Mouse (Mus musculus) olfactory bulb, adult 2 months (tissue): Measurements from ENCODE around the gene Bhmt. TPM values are rescaled to one million over a fixed set of nuclear protein-coding genes. Genes with fewer than 3 reads are reported as not detected.

ENCODE experiments used
- H3K27ac ChIP-seq: fragments of 200-500 bp; 2 replicates; pipeline ENCODE4 v1.5.1; 2012; ENCODE audit warnings: low read depth, low read length; ENCODE audit not compliant: insufficient read depth
- H3K4me1 ChIP-seq: fragments of 200-500 bp; 2 replicates; pipeline ENCODE4 v1.6.1; 2012; ENCODE audit warnings: low read length; ENCODE audit not compliant: control insufficient read depth, insufficient read depth
- H3K4me3 ChIP-seq: fragments of 200-500 bp; 2 replicates; pipeline ENCODE4 v1.5.1; 2012; ENCODE audit warnings: mild to moderate bottlenecking, low read depth, low read length, moderate library complexity; ENCODE audit not compliant: insufficient read depth
- CTCF ChIP-seq: fragments of 200-500 bp; IDR thresholded peaks from 2 replicates; pipeline ENCODE4 v1.5.1; 2012; ENCODE audit warnings: low read depth, mild to moderate bottlenecking, low read length, moderate library complexity; ENCODE audit not compliant: insufficient read depth
- POLR2A ChIP-seq: fragments of 200-500 bp; IDR thresholded peaks from 2 replicates; pipeline ENCODE4 v1.6.1; 2012; ENCODE audit warnings: mild to moderate bottlenecking, low read depth, low read length, moderate library complexity; ENCODE audit not compliant: insufficient read depth
- WGBS: fragments of 180-500 bp; shearing (Covaris S2); methylation state at CpG from one replicate; pipeline ENCODE4 v1.1.7; 2018; 5-methylcytosine and 5-hydroxymethylcytosine counted together
- polyA plus RNA-seq: library from polyadenylated mRNA; stranded (reverse); fragments of >200 nt; gene quantifications from 2 replicates; pipeline ENCODE4 v1.2.4, GENCODE M21; 2012; ENCODE audit warnings: low replicate concordance; ENCODE audit not compliant: missing spikeins, insufficient read depth, insufficient read length

Gene Bhmt
- not detected in 2 replicates for polyA plus RNA-seq

- Histone ChIP-seq H3K4me3 (no peak within 1 kb of the TSS), H3K27ac (no peak within 1 kb of the TSS), H3K4me1 (no peaks in the 10 kb centered on the region)
- no peak for TF ChIP-seq CTCF
- whole genome bisulfite sequencing: 76% methylated on average over 19 of the region's 19 CpGs
Measured at GRCm38 (mm10) chr13:93637282-93638245, at the start of gene Bhmt. Bhmt (minus strand) TSS chr13:93637961.

GRCm38 (mm10) chr13:93687321-93687720 lies 49.6 kb upstream of the Bhmt start:
- TF ChIP-seq POLR2A (no peak), CTCF (no peak)
- H3K4me1 ChIP-seq: no peaks in the 10 kb centered on the region
- no peak overlapping the region for H3K27ac ChIP-seq
- H3K4me3 ChIP-seq: no peak overlapping the region
- WGBS: 42% methylated on average over 5 of the region's 5 CpGs

GRCm38 (mm10) chr13:93685226-93685625 lies 47.5 kb upstream of the Bhmt start:
- TF ChIP-seq POLR2A (no peak), CTCF (no peak)
- H3K4me1 ChIP-seq: no peaks in the 10 kb centered on the region
- no peak overlapping the region for H3K27ac ChIP-seq
- whole genome bisulfite sequencing: 80% methylated on average over 4 of the region's 4 CpGs
- H3K4me3 ChIP-seq: no peak overlapping the region

GRCm38 (mm10) chr13:93683336-93683735 lies 45.6 kb upstream of the Bhmt start:
- Histone ChIP-seq H3K27ac (no peak overlapping the region), H3K4me1 (no peaks in the 10 kb centered on the region), H3K4me3 (no peak overlapping the region)
- TF ChIP-seq POLR2A (no peak), CTCF (no peak)

- no peak overlapping the region for H3K27ac ChIP-seq
- WGBS: 78% methylated on average over 9 of the region's 9 CpGs
- no peak overlapping the region for H3K4me3 ChIP-seq
- TF ChIP-seq CTCF (no peak), POLR2A (no peak)
- peaks cover 5% of the 10 kb centered on the region; the same call in 1 of the 2 replicates for H3K4me1 ChIP-seq
Measured at GRCm38 (mm10) chr13:93676864-93677263, 39.1 kb upstream of the Bhmt start.

- Histone ChIP-seq H3K4me1 (peaks cover 5% of the 10 kb centered on the region; the same call in 1 of the 2 replicates), H3K27ac (no peak within 1 kb of the TSS), H3K4me3 (no peak within 1 kb of the TSS)
- WGBS: 14% methylated on average over 31 of the region's 31 CpGs
- no peak for TF ChIP-seq CTCF
- TF ChIP-seq POLR2A: no peak
Measured at GRCm38 (mm10) chr13:93674131-93674561, 36.4 kb upstream of the Bhmt start, which contains the start of the genes Bhmt2 and Dmgdh. Bhmt2 (minus strand) TSS chr13:93674302. Dmgdh (plus strand) TSS chr13:93674433.

GRCm38 (mm10) chr13:93673296-93673695 lies 35.5 kb upstream of the Bhmt start:
- Histone ChIP-seq H3K27ac (no peak overlapping the region), H3K4me3 (no peak overlapping the region), H3K4me1 (peaks cover 5% of the 10 kb centered on the region; the same call in 1 of the 2 replicates)
- TF ChIP-seq CTCF (no peak), POLR2A (no peak)
- 81% methylated on average over 2 of the region's 2 CpGs for WGBS

GRCm38 (mm10) chr13:93672371-93672770 lies 34.6 kb upstream of the Bhmt start:
- Histone ChIP-seq H3K4me1 (peaks cover 5% of the 10 kb centered on the region; the same call in 1 of the 2 replicates), H3K27ac (no peak overlapping the region), H3K4me3 (no peak overlapping the region)
- WGBS: 99% methylated on average over 4 of the region's 4 CpGs
- TF ChIP-seq POLR2A (no peak), CTCF (no peak)

- H3K4me1 ChIP-seq: no peaks in the 10 kb centered on the region
- no peak overlapping the region for H3K4me3 ChIP-seq
- TF ChIP-seq CTCF: no peak
- WGBS: 84% methylated on average over 4 of the region's 4 CpGs
- no peak overlapping the region for H3K27ac ChIP-seq
Measured at GRCm38 (mm10) chr13:93667586-93667985, 29.8 kb upstream of the Bhmt start.
